Mouse (Mus musculus) heart, postnatal 0 days (tissue): Measurements from ENCODE around the gene Gulp1.

Source experiments
- CTCF ChIP-seq: IDR thresholded peaks from 2 replicates; pipeline ENCODE4 v1.5.1; 2016; ENCODE audit warnings: antibody characterized with exemption, control low read depth, low read depth
- EP300 ChIP-seq: IDR thresholded peaks from 2 replicates; pipeline ENCODE4 v1.6.1; 2016; ENCODE audit warnings: antibody characterized with exemption, low read depth

- no peak for TF ChIP-seq CTCF
- TF ChIP-seq EP300, result no peak
These were observed 199.7 kb downstream of the Gulp1 start for GRCm38 (mm10) chr1:44750731-44751730.
